Comparison of ENCODE assay signal across 13 mouse cellular contexts in genomic region chr11:25533081-25533480, GRCm38 (mm10).
"Had no signal": no experiment of that assay in that cellular context is flagged by ENCODE, and none has a peak within 500 bp of the region (broad histone marks: within the 10 kb centered on the region; RNA-seq: fewer than 3 reads in every experiment).

No protein-coding gene starts in this region.

- H3K27ac ChIP-seq: left cerebral cortex, adult 2 months; liver, embryonic 13.5 days; lung, embryonic 15.5 days; midbrain, embryonic 13.5 days; neural tube, embryonic 15.5 days had no signal

- H3K9me3 ChIP-seq: liver, embryonic 13.5 days; lung, embryonic 15.5 days; midbrain, embryonic 13.5 days; neural tube, embryonic 15.5 days had no signal

- H3K9ac ChIP-seq: liver, embryonic 13.5 days; liver, postnatal 0 days; lung, embryonic 15.5 days; midbrain, embryonic 13.5 days; neural tube, embryonic 15.5 days had no signal

- H3K4me2 ChIP-seq: liver, embryonic 13.5 days; lung, embryonic 15.5 days; midbrain, embryonic 13.5 days; neural tube, embryonic 15.5 days had no signal

- H3K4me1 ChIP-seq: liver, embryonic 13.5 days; lung, embryonic 15.5 days had no signal

- ATAC-seq: liver, postnatal 0 days; midbrain, embryonic 13.5 days had no signal

- H3K27me3 ChIP-seq: liver, embryonic 13.5 days; lung, embryonic 15.5 days; midbrain, embryonic 13.5 days; neural tube, embryonic 15.5 days had no signal

- H3K36me3 ChIP-seq: liver, embryonic 13.5 days; lung, embryonic 15.5 days; midbrain, embryonic 13.5 days; neural tube, embryonic 15.5 days had no signal

- H3K4me3 ChIP-seq: left cerebral cortex, adult 2 months; liver, embryonic 13.5 days; lung, embryonic 15.5 days; midbrain, embryonic 13.5 days; myocyte; neural tube, embryonic 15.5 days had no signal

- DNase-seq: kidney, adult 11 months; kidney, postnatal 14 days; liver; liver, embryonic 13.5 days; liver, postnatal 0 days; lung, postnatal 14 days; thymus, adult 18-20 months; thymus, postnatal 14 days had no signal
